Mouse (Mus musculus) liver, embryonic 16.5 days (tissue): ENCODE data around the gene Rabl6. TPM values are rescaled to one million over a fixed set of nuclear protein-coding genes. Genes with fewer than 3 reads are reported as not detected.
A peak's percentile ranks its signal among the peaks of the same experiment; 100 is the strongest.

Source experiments
- ATAC-seq: fragments of 200-750 bp; cut with Nextera tagmentation; 2 replicates; pipeline ENCODE4 v1.8.0; 2017; ENCODE audit warnings: low read depth, mild to moderate bottlenecking, moderate number of reproducible peaks, moderate library complexity
- H3K27ac ChIP-seq: fragments of 300-500 bp; sonication (generic); 2 replicates; pipeline ENCODE4 v1.5.1; 2014; ENCODE audit warnings: mild to moderate bottlenecking, low read length
- H3K27me3 ChIP-seq: fragments of 300-500 bp; sonication (generic); 2 replicates; pipeline ENCODE4 v1.6.1; 2014; ENCODE audit warnings: low read depth, low read length, mixed read lengths; ENCODE audit not compliant: control insufficient read depth, insufficient read depth
- H3K36me3 ChIP-seq: fragments of 300-500 bp; sonication (generic); 2 replicates; pipeline ENCODE4 v1.6.1; 2014; ENCODE audit warnings: mild to moderate bottlenecking; ENCODE audit not compliant: control insufficient read depth, insufficient read depth
- H3K4me1 ChIP-seq: fragments of 300-500 bp; sonication (generic); 2 replicates; pipeline ENCODE4 v1.6.1; 2014; ENCODE audit warnings: low read depth, low read length, mixed read lengths; ENCODE audit not compliant: control insufficient read depth
- H3K4me2 ChIP-seq: fragments of 300-500 bp; sonication (generic); 2 replicates; pipeline ENCODE4 v1.6.1; 2014; ENCODE audit warnings: low read depth, low read length, mixed read lengths
- H3K4me3 ChIP-seq: fragments of 300-500 bp; sonication (generic); 2 replicates; pipeline ENCODE4 v1.5.1; 2014; ENCODE audit warnings: low read depth, mild to moderate bottlenecking, low read length
- H3K9ac ChIP-seq: fragments of 300-500 bp; sonication (generic); 2 replicates; pipeline ENCODE4 v1.6.1; 2014; ENCODE audit warnings: low read depth, low read length
- H3K9me3 ChIP-seq: fragments of 300-500 bp; sonication (generic); replicated peaks from 2 replicates; pipeline ENCODE4 v1.6.1; 2016; ENCODE audit warnings: low read length; ENCODE audit not compliant: control insufficient read depth
- WGBS: fragments of 180-500 bp; shearing (Covaris S2); extraction: QIAGEN DNeasy Blood & Tissue Kit; methylation state at CpG from one replicate; pipeline ENCODE4 v1.1.7; 2014; ENCODE audit not compliant: insufficient replicate concordance; 5-methylcytosine and 5-hydroxymethylcytosine counted together
- polyA plus RNA-seq: library from polyadenylated mRNA; unstranded; fragments of >200 nt; fragmentation: Nextera tagmentation; extraction: Ambion mirVana; gene quantifications from 2 replicates; pipeline ENCODE4 v1.2.1, GENCODE M21; 2015

Rabl6 gene
- polyA plus RNA-seq, 1 experiment from 2014 or later, result 19.9 TPM

GRCm38 (mm10) chr2:25628738-25629137, 20.4 kb upstream of the Rabl6 start:
- H3K4me1 ChIP-seq, result no peaks in the 10 kb centered on the region
- peak; percentile 53; the same call in 1 of the 2 replicates for ATAC-seq
- H3K9me3 ChIP-seq, result no peaks in the 10 kb centered on the region
- WGBS, result 34% methylated on average over 4 of the region's 4 CpGs
- H3K4me3 ChIP-seq, result no peak overlapping the region
- no peak overlapping the region for H3K27ac ChIP-seq
- no peak overlapping the region for H3K4me2 ChIP-seq
- no peak overlapping the region for H3K9ac ChIP-seq
- no peaks in the 10 kb centered on the region for H3K27me3 ChIP-seq
- H3K36me3 ChIP-seq, result no peaks in the 10 kb centered on the region

GRCm38 (mm10) chr2:25627811-25628210, 19.5 kb upstream of the Rabl6 start, which contains the start of gene Fcna:
Gene Fcna, minus strand, starts transcription at chr2:25628030.
- Histone ChIP-seq H3K9me3 (no peaks in the 10 kb centered on the region), H3K36me3 (no peaks in the 10 kb centered on the region), H3K9ac (no peak within 1 kb of the TSS), H3K4me2 (no peak within 1 kb of the TSS), H3K27ac (no peak within 1 kb of the TSS), H3K27me3 (no peaks in the 10 kb centered on the region), H3K4me1 (no peaks in the 10 kb centered on the region), H3K4me3 (no peak within 1 kb of the TSS)
- WGBS, result 50% methylated on average over 6 of the region's 6 CpGs
- ATAC-seq, result no peak

DNA sequence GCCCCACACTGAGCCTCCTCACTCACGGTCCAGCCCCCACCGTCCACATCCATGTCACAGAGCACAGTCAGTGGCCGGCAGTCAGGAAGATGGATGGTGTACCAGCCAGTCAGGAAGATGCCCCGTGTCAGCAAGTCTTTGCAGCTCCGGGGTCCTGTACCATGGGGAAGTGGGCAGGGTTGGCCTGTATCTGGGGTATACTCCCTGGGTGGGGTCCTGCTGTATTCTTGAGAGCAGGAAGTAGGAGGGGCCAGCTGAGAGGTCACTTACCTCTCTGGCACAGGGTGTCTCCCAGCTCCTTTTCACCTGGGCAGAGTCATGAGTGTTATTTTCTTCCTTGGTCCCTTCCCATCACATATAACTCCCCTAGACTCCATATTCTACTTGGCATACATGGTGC, 17.7 kb upstream of the Rabl6 start:
- H3K36me3 ChIP-seq, result no peaks in the 10 kb centered on the region
- H3K9ac ChIP-seq, result no peak overlapping the region
- H3K4me1 ChIP-seq, result peaks cover 3% of the 10 kb centered on the region; the same call in 1 of the 2 replicates
- H3K4me2 ChIP-seq, result no peak overlapping the region
- H3K4me3 ChIP-seq, result no peak overlapping the region
- no peaks in the 10 kb centered on the region for H3K27me3 ChIP-seq
- H3K27ac ChIP-seq, result no peak overlapping the region
- no peak for ATAC-seq
- no peaks in the 10 kb centered on the region for H3K9me3 ChIP-seq
- 33% methylated on average over 5 of the region's 5 CpGs for WGBS

GRCm38 (mm10) chr2:25621229-25622200, 13.2 kb upstream of the Rabl6 start, which contains the start of gene Tmem141:
Gene Tmem141, minus strand, starts transcription at chr2:25622005.
- ATAC-seq, result peak; percentile 87
- Histone ChIP-seq H3K4me2 (peak within 1 kb of the TSS; percentile 71), H3K9ac (peak within 1 kb of the TSS; percentile 45; the same call in 1 of the 2 replicates), H3K4me3 (peak within 1 kb of the TSS; percentile 57), H3K27ac (0 out of 2 replicates have a peak within 1 kb of the TSS, but pooled peaks have one; percentile 22), H3K36me3 (no peaks in the 10 kb centered on the region), H3K27me3 (peaks cover 6% of the 10 kb centered on the region), H3K9me3 (no peaks in the 10 kb centered on the region), H3K4me1 (peaks cover 3% of the 10 kb centered on the region; the same call in 1 of the 2 replicates)
- 7% methylated on average over 34 of the region's 34 CpGs for WGBS

DNA sequence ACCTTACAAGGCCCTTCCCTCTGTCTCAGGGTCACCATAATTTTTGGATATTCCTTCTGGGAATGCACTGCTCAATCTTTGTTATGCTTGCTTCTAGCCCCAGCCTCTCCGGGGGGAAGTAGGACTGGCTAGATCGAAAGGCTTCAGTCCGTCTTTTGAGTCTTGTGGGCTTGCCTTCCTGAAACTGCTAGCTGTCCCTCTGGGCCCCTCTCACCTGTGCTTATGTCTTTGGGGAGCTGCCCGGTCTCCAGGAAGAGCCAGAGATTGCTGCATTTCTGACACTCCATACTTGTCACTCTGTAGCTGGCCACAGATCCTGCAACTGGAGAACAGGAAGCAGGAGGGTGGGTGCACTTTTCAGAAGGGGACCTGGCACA, 12.5 kb upstream of the Rabl6 start:
- H3K36me3 ChIP-seq, result no peaks in the 10 kb centered on the region
- H3K27ac ChIP-seq, result no peak overlapping the region
- H3K9ac ChIP-seq, result no peak overlapping the region
- 56% methylated on average over 4 of the region's 4 CpGs for WGBS
- H3K9me3 ChIP-seq, result no peaks in the 10 kb centered on the region
- ATAC-seq, result no peak
- H3K4me1 ChIP-seq, result peaks cover 3% of the 10 kb centered on the region; the same call in 1 of the 2 replicates
- H3K4me3 ChIP-seq, result no peak overlapping the region
- H3K27me3 ChIP-seq, result peaks cover 12% of the 10 kb centered on the region
- 0 out of 2 replicates have a peak overlapping the region, but pooled peaks have one; percentile 71 for H3K4me2 ChIP-seq

DNA sequence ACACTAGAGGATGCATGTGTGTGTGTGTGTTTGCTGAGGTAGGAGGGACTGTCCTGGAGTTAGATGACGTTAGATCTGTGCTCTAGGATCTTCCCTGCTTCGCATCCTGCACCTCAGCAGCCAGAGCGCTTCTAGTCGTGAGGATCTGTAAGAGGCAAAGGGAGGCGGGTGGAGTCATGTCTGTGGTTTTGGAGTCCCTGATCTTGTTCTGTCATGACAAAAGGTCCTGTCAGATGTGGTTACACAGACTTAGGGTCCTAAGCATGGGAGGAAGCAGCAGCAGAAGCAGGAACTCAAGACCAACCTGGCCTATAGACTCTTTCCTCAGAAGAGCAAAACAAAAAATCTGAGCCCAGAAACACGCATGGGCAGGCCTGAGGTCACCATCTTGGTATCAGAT, 12.1 kb upstream of the Rabl6 start:
- no peak for ATAC-seq
- no peak overlapping the region for H3K4me3 ChIP-seq
- no peaks in the 10 kb centered on the region for H3K36me3 ChIP-seq
- no peak overlapping the region for H3K9ac ChIP-seq
- peaks cover 3% of the 10 kb centered on the region; the same call in 1 of the 2 replicates for H3K4me1 ChIP-seq
- WGBS, result 22% methylated on average over 6 of the region's 6 CpGs
- no peak overlapping the region for H3K4me2 ChIP-seq
- H3K27me3 ChIP-seq, result peaks cover 17% of the 10 kb centered on the region
- no peaks in the 10 kb centered on the region for H3K9me3 ChIP-seq
- H3K27ac ChIP-seq, result no peak overlapping the region

DNA sequence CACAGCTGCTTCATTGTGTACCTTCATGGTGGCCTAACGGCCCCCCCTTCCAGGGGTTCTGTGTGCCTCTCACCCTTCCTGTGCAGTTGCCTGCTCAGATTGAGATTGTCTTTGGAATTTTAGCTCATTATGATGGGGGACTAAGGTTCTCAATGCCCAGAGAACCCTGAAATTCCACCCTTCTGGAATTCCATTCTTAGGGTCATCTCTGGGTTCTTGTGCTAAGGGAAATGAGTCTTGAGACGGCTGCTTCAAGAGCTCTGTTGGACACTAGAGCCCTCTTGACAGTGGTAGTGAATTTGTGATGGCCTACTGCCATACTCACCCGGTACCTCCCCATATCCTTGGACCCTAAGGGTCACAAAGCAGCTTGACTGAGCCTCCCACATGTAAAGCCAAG, 9.3 kb upstream of the Rabl6 start, which contains the start of gene Ccdc183:
Gene Ccdc183 (minus strand): TSS at position 101 of the 400 bp plus-strand sequence.
- ATAC-seq, result no peak
- 57% methylated on average over 3 of the region's 3 CpGs for WGBS
- Histone ChIP-seq H3K9me3 (no peaks in the 10 kb centered on the region), H3K27ac (no peak within 1 kb of the TSS), H3K36me3 (no peaks in the 10 kb centered on the region), H3K9ac (no peak within 1 kb of the TSS), H3K27me3 (peaks cover 22% of the 10 kb centered on the region), H3K4me3 (no peak within 1 kb of the TSS), H3K4me1 (peaks cover 3% of the 10 kb centered on the region; the same call in 1 of the 2 replicates), H3K4me2 (no peak within 1 kb of the TSS)

GRCm38 (mm10) chr2:25616398-25616797, 8.1 kb upstream of the Rabl6 start:
- Histone ChIP-seq H3K9me3 (no peaks in the 10 kb centered on the region), H3K36me3 (no peaks in the 10 kb centered on the region), H3K27me3 (peaks cover 22% of the 10 kb centered on the region), H3K27ac (no peak overlapping the region), H3K4me3 (no peak overlapping the region), H3K4me1 (no peaks in the 10 kb centered on the region; the same call in 1 of the 2 replicates), H3K9ac (no peak overlapping the region), H3K4me2 (no peak overlapping the region)
- 19% methylated on average over 22 of the region's 22 CpGs for WGBS
- no peak for ATAC-seq

- Histone ChIP-seq H3K9me3 (no peaks in the 10 kb centered on the region), H3K9ac (peak overlapping the region; percentile 90), H3K27me3 (no peaks in the 10 kb centered on the region), H3K27ac (0 out of 2 replicates have a peak overlapping the region, but pooled peaks have one; percentile 30), H3K4me1 (peaks cover 21% of the 10 kb centered on the region), H3K4me3 (peak overlapping the region; percentile 85), H3K4me2 (peak overlapping the region; percentile 78), H3K36me3 (no peaks in the 10 kb centered on the region)
- 0 out of 2 replicates have a peak, but pooled peaks have one; percentile 1 for ATAC-seq
- 51% methylated on average over 10 of the region's 10 CpGs for WGBS
Observed at GRCm38 (mm10) chr2:25608671-25609070, 350 bp upstream of the Rabl6 start.
